Mouse (Mus musculus): ENCODE data around the gene Soga1. TPM values are rescaled to one million over a fixed set of nuclear protein-coding genes. Genes with fewer than 3 reads are reported as not detected.

The Soga1 gene
- total RNA-seq, 2 experiments from 2014 or later = 17.1 to 17.7 TPM

GRCm38 (mm10) chr2:157081331-157081730 lies 2.3 kb upstream of the Soga1 start:
- DNase-seq (ENCODE audit: low spot score in 2 of 2) = no peak

- DNase-seq (ENCODE audit: low spot score in 2 of 2) = no peak
These were observed 687 bp upstream of the Soga1 start for GRCm38 (mm10) chr2:157079701-157080180.

GRCm38 (mm10) chr2:157078059-157078792 lies 828 bp downstream of the Soga1 start:
- DNase-seq (ENCODE audit: low spot score in 2 of 2) = peak in 1 of 2 experiments; percentile 26

GRCm38 (mm10) chr2:157077641-157078058 lies 1.4 kb downstream of the Soga1 start:
- peak; percentile 47 to 64 for DNase-seq (ENCODE audit: low spot score in 2 of 2)

- DNase-seq (ENCODE audit: low spot score in 2 of 2) = no peak
These were observed 1.9 kb downstream of the Soga1 start for GRCm38 (mm10) chr2:157077160-157077559.

- DNase-seq (ENCODE audit: low spot score in 2 of 2) = no peak
These were observed 2.5 kb downstream of the Soga1 start for GRCm38 (mm10) chr2:157076585-157076984.

GRCm38 (mm10) chr2:157075685-157076084 lies 3.4 kb downstream of the Soga1 start:
- DNase-seq (ENCODE audit: low spot score in 2 of 2) = no peak

GRCm38 (mm10) chr2:157075226-157075625 lies 3.8 kb downstream of the Soga1 start:
- DNase-seq (ENCODE audit: low spot score in 2 of 2) = no peak

GRCm38 (mm10) chr2:157074772-157075171 lies 4.3 kb downstream of the Soga1 start:
- no peak for DNase-seq (ENCODE audit: low spot score in 2 of 2)

GRCm38 (mm10) chr2:157074186-157074724 lies 4.8 kb downstream of the Soga1 start:
- no peak for DNase-seq (ENCODE audit: low spot score in 2 of 2)

- DNase-seq (ENCODE audit: low spot score in 2 of 2) = no peak
These were observed 5.5 kb downstream of the Soga1 start for GRCm38 (mm10) chr2:157073378-157074052.

GRCm38 (mm10) chr2:157072316-157072990 lies 6.6 kb downstream of the Soga1 start:
- no peak for DNase-seq (ENCODE audit: low spot score in 2 of 2)

- DNase-seq (ENCODE audit: low spot score in 2 of 2) = no peak
These were observed 7.5 kb downstream of the Soga1 start for GRCm38 (mm10) chr2:157071556-157071955.

- DNase-seq (ENCODE audit: low spot score in 2 of 2) = no peak
These were observed 8.7 kb downstream of the Soga1 start for GRCm38 (mm10) chr2:157070365-157070764.

- no peak for DNase-seq (ENCODE audit: low spot score in 2 of 2)
These were observed 9.2 kb downstream of the Soga1 start for GRCm38 (mm10) chr2:157069755-157070315.

GRCm38 (mm10) chr2:157069355-157069735 lies 9.7 kb downstream of the Soga1 start:
- DNase-seq (ENCODE audit: low spot score in 2 of 2) = no peak

- no peak for DNase-seq (ENCODE audit: low spot score in 2 of 2)
These were observed 10.2 kb downstream of the Soga1 start for GRCm38 (mm10) chr2:157068701-157069354.

- DNase-seq (ENCODE audit: low spot score in 2 of 2) = no peak
These were observed 12.2 kb downstream of the Soga1 start for GRCm38 (mm10) chr2:157066731-157067430.

- DNase-seq (ENCODE audit: low spot score in 2 of 2) = no peak
These were observed 13.2 kb downstream of the Soga1 start for GRCm38 (mm10) chr2:157065879-157066226.

Measured in left cerebral cortex, adult 18-20 months (tissue).